Mouse (Mus musculus) hindbrain, embryonic 10.5 days (tissue): ENCODE data around the gene Hsd3b1. TPM values are rescaled to one million over a fixed set of nuclear protein-coding genes. Genes with fewer than 3 reads are reported as not detected.
"Not testable (repeated sequence)": the region's sequence is repeated elsewhere in the genome, so short reads cannot be mapped to it uniquely, and the experiment has no call there.

Experiments
- DNase-seq: peaks from one replicate; pipeline ENCODE4 v3.0.0-alpha.2; 2017; ENCODE audit warnings: low spot score
- H3K27ac ChIP-seq: fragments of 300-500 bp; sonication (generic); 2 replicates; pipeline ENCODE4 v1.5.1; 2016; ENCODE audit warnings: mild to moderate bottlenecking, moderate library complexity
- H3K27me3 ChIP-seq: fragments of 300-500 bp; sonication (generic); 2 replicates; pipeline ENCODE4 v1.6.1; 2016; ENCODE audit warnings: mild to moderate bottlenecking; ENCODE audit not compliant: poor library complexity, insufficient read depth, severe bottlenecking
- H3K36me3 ChIP-seq: fragments of 300-500 bp; sonication (generic); 2 replicates; pipeline ENCODE4 v1.6.1; 2016; ENCODE audit warnings: mild to moderate bottlenecking, moderate library complexity
- H3K4me1 ChIP-seq: fragments of 300-500 bp; sonication (generic); replicated peaks from 2 replicates; pipeline ENCODE4 v1.6.1; 2016; ENCODE audit warnings: mild to moderate bottlenecking
- H3K4me3 ChIP-seq: fragments of 300-500 bp; sonication (generic); 2 replicates; pipeline ENCODE4 v1.5.1; 2016; ENCODE audit warnings: mild to moderate bottlenecking, moderate library complexity
- H3K9me3 ChIP-seq: fragments of 300-500 bp; sonication (generic); 2 replicates; pipeline ENCODE4 v1.6.1; 2016; ENCODE audit warnings: mild to moderate bottlenecking, moderate library complexity
- WGBS: fragments of 180-500 bp; shearing (Covaris S2); methylation state at CpG from one replicate; pipeline ENCODE4 v1.1.7; 2016; 5-methylcytosine and 5-hydroxymethylcytosine counted together
- polyA plus RNA-seq: library from polyadenylated mRNA; unstranded; fragments of >200 nt; fragmentation: Nextera tagmentation; extraction: Ambion mirVana; gene quantifications from 2 replicates; pipeline ENCODE4 v1.2.1, GENCODE M21; 2016

Gene Hsd3b1
- polyA plus RNA-seq, 1 experiment from 2014 or later, result 0.33 TPM

GRCm38 (mm10) chr3:98853051-98853450 is 6.5 kb downstream of the Hsd3b1 start:
- DNase-seq, result no peak
- Histone ChIP-seq H3K27ac (no peak overlapping the region), H3K4me3 (no peak overlapping the region), H3K4me1 (no peaks in the 10 kb centered on the region), H3K36me3 (no peaks in the 10 kb centered on the region), H3K27me3 (no peaks in the 10 kb centered on the region), H3K9me3 (no peaks in the 10 kb centered on the region)
- WGBS, result 93% methylated on average over 3 of the region's 3 CpGs

GRCm38 (mm10) chr3:98852631-98853030 is 7.0 kb downstream of the Hsd3b1 start:
- no peaks in the 10 kb centered on the region for H3K36me3 ChIP-seq
- H3K27me3 ChIP-seq, result no peaks in the 10 kb centered on the region
- H3K9me3 ChIP-seq, result no peaks in the 10 kb centered on the region
- H3K27ac ChIP-seq, result no peak overlapping the region
- WGBS, result 90% methylated on average over 6 of the region's 6 CpGs
- no peak overlapping the region for H3K4me3 ChIP-seq
- H3K4me1 ChIP-seq, result no peaks in the 10 kb centered on the region
- no peak for DNase-seq

GRCm38 (mm10) chr3:98851853-98852252 is 7.7 kb downstream of the Hsd3b1 start:
- no peaks in the 10 kb centered on the region for H3K9me3 ChIP-seq
- 85% methylated on average over 2 of the region's 2 CpGs for WGBS

GRCm38 (mm10) chr3:98850262-98850661 is 9.3 kb downstream of the Hsd3b1 start:
- H3K4me1 ChIP-seq, result no peaks in the 10 kb centered on the region

More at GRCm38 (mm10) chr3:98851853-98852252, 7.7 kb downstream of the Hsd3b1 start:
- no peaks in the 10 kb centered on the region for H3K27me3 ChIP-seq
- no peaks in the 10 kb centered on the region for H3K4me1 ChIP-seq
- no peak overlapping the region for H3K4me3 ChIP-seq
- no peaks in the 10 kb centered on the region for H3K36me3 ChIP-seq
- no peak overlapping the region for H3K27ac ChIP-seq
- DNase-seq, result no peak

GRCm38 (mm10) chr3:98848898-98849297 is 10.7 kb downstream of the Hsd3b1 start:
- Histone ChIP-seq H3K36me3 (no peaks in the 10 kb centered on the region), H3K9me3 (no peaks in the 10 kb centered on the region), H3K4me1 (no peaks in the 10 kb centered on the region), H3K27me3 (no peaks in the 10 kb centered on the region), H3K4me3 (no peak overlapping the region), H3K27ac (no peak overlapping the region)
- 92% methylated on average over 1 of the region's 1 CpGs for WGBS
- no peak for DNase-seq

More at GRCm38 (mm10) chr3:98850262-98850661, 9.3 kb downstream of the Hsd3b1 start:
- 88% methylated on average over 5 of the region's 5 CpGs for WGBS
- Histone ChIP-seq H3K9me3 (no peaks in the 10 kb centered on the region), H3K27me3 (no peaks in the 10 kb centered on the region), H3K27ac (no peak overlapping the region), H3K4me3 (no peak overlapping the region), H3K36me3 (no peaks in the 10 kb centered on the region)
- no peak for DNase-seq

GRCm38 (mm10) chr3:98814101-98814670 is 45.4 kb downstream of the Hsd3b1 start, which contains the start of gene Hsd3b6:
TSS of gene Hsd3b6 (minus strand) at chr3:98814443.
- no peak for DNase-seq
- H3K27ac ChIP-seq, result no peak within 1 kb of the TSS
- WGBS, result 76% methylated on average over 6 of the region's 6 CpGs

GRCm38 (mm10) chr3:98812653-98813052 is 46.9 kb downstream of the Hsd3b1 start:
- not testable (repeated sequence) for H3K27ac ChIP-seq, H3K4me3 ChIP-seq
- WGBS, result 90% methylated on average over 6 of the region's 6 CpGs

More at GRCm38 (mm10) chr3:98814101-98814670, 45.4 kb downstream of the Hsd3b1 start, which contains the start of gene Hsd3b6:
- H3K4me3 ChIP-seq, result no peak within 1 kb of the TSS
- H3K4me1 ChIP-seq, result no peaks in the 10 kb centered on the region
- no peaks in the 10 kb centered on the region for H3K9me3 ChIP-seq
- no peaks in the 10 kb centered on the region for H3K27me3 ChIP-seq
- H3K36me3 ChIP-seq, result no peaks in the 10 kb centered on the region

GRCm38 (mm10) chr3:98805032-98805431 is 54.6 kb downstream of the Hsd3b1 start:
- H3K27ac ChIP-seq, H3K9me3 ChIP-seq, H3K27me3 ChIP-seq, H3K4me3 ChIP-seq, H3K36me3 ChIP-seq, DNase-seq, H3K4me1 ChIP-seq: not testable (repeated sequence)
- 65% methylated on average over 3 of the region's 3 CpGs for WGBS

More at GRCm38 (mm10) chr3:98812653-98813052, 46.9 kb downstream of the Hsd3b1 start:
- not testable (repeated sequence) for H3K4me1 ChIP-seq, H3K9me3 ChIP-seq, DNase-seq, H3K36me3 ChIP-seq, H3K27me3 ChIP-seq

Other genes starting within 250 kb of the Hsd3b1 start
- not detected in 2 replicates for gene Hsd3b5, start 229.5 kb downstream of the Hsd3b1 start, polyA plus RNA-seq
- gene Hsd3b2, start 135.3 kb downstream of the Hsd3b1 start, polyA plus RNA-seq, result 0.04 TPM in 2 replicates
- gene Hsd3b3, start 96.7 kb downstream of the Hsd3b1 start, polyA plus RNA-seq, result not detected in 2 replicates
- 6.7 and 12.6 TPM in 2 replicates for gene Hsd3b6, start 45.4 kb downstream of the Hsd3b1 start, polyA plus RNA-seq
- not detected in 2 replicates for gene Hao2, start 33.4 kb upstream of the Hsd3b1 start, polyA plus RNA-seq